19 mouse cellular contexts compared by ENCODE assay signal in genomic region chr8:94376580-94376979, GRCm38 (mm10). TPM values are rescaled to one million over a fixed set of nuclear protein-coding genes. Genes with fewer than 3 reads are reported as not detected.
DNase-seq lines count a peak whose midpoint lies in the region; ATAC-seq and TF ChIP-seq lines count a peak whose summit lies in the region.
"Had no signal": no experiment of that assay in that cellular context is flagged by ENCODE, and none has a peak within 500 bp of the region (broad histone marks: within the 10 kb centered on the region; RNA-seq: fewer than 3 reads in every experiment).

No protein-coding gene starts in this region.

- H3K9me3 ChIP-seq in liver, embryonic 11.5 days (ENCODE audit: control insufficient read depth, low read length): no peaks in the 10 kb centered on the region
- no peaks in the 10 kb centered on the region for H3K9me3 ChIP-seq in liver, embryonic 15.5 days (replicated peaks)
- H3K9me3 ChIP-seq: embryonic facial prominence, embryonic 13.5 days had no signal

- TF ChIP-seq POLR2A in liver, adult 2 months (IDR thresholded peaks at IDR 0.05; ENCODE audit: extremely low read depth, insufficient read depth, low read length): no peak
- TF ChIP-seq POLR2A in small intestine, adult 2 months (IDR thresholded peaks at IDR 0.05; ENCODE audit: low read depth, low read length): no peak

- ATAC-seq in liver, embryonic 11.5 days (replicated peaks; ENCODE audit: low FRiP score): no peak
- no peak for ATAC-seq in liver, embryonic 15.5 days (ENCODE audit: insufficient read depth)

- no peak overlapping the region for H3K4me2 ChIP-seq in liver, embryonic 11.5 days
- no peak overlapping the region for H3K4me2 ChIP-seq in liver, embryonic 15.5 days
- H3K4me2 ChIP-seq: embryonic facial prominence, embryonic 13.5 days; heart, embryonic 11.5 days; hindbrain, embryonic 14.5 days had no signal

- H3K79me2 ChIP-seq in liver, adult 2 months (ENCODE audit: control insufficient read depth, insufficient read depth, low read length): no peaks in the 10 kb centered on the region; the same call in 1 of the 2 replicates

- H3K4me3 ChIP-seq in liver, adult 2 months (ENCODE audit: insufficient read depth, low read depth, low read length): no peak overlapping the region
- no peak overlapping the region for H3K4me3 ChIP-seq in liver, embryonic 11.5 days (ENCODE audit: low read depth, low read length)
- H3K4me3 ChIP-seq in brown adipose tissue, adult 24 weeks (ENCODE audit: insufficient read depth, low read depth, low read length): no peak overlapping the region
- no peak overlapping the region for H3K4me3 ChIP-seq in liver, embryonic 15.5 days (replicated peaks)
- H3K4me3 ChIP-seq in small intestine, adult 2 months (ENCODE audit: low read depth, low read length): no peak overlapping the region
- H3K4me3 ChIP-seq: embryonic facial prominence, embryonic 13.5 days had no signal

- H3K36me3 ChIP-seq in liver, adult 2 months (ENCODE audit: control insufficient read depth, insufficient read depth, low read length): no peaks in the 10 kb centered on the region
- H3K36me3 ChIP-seq in liver, embryonic 11.5 days (ENCODE audit: control insufficient read depth, insufficient read depth, low read length): no peaks in the 10 kb centered on the region
- no peaks in the 10 kb centered on the region for H3K36me3 ChIP-seq in liver, embryonic 15.5 days (replicated peaks)
- no peaks in the 10 kb centered on the region for H3K36me3 ChIP-seq in small intestine, adult 2 months (ENCODE audit: control insufficient read depth, insufficient read depth, low read length)
- H3K36me3 ChIP-seq: embryonic facial prominence, embryonic 13.5 days had no signal

- H3K9ac ChIP-seq in liver, adult 2 months (ENCODE audit: low read depth, low read length): no peak overlapping the region
- no peak overlapping the region for H3K9ac ChIP-seq in liver, embryonic 11.5 days (ENCODE audit: low read depth, low read length)
- no peak overlapping the region for H3K9ac ChIP-seq in liver, embryonic 15.5 days
- H3K9ac ChIP-seq: embryonic facial prominence, embryonic 13.5 days; hindbrain, embryonic 14.5 days had no signal

- peak; percentile 11 for DNase-seq in liver, adult 2 months (ENCODE audit: extremely low read depth, low read depth, low spot score)
- no peak for DNase-seq in liver, embryonic 11.5 days (ENCODE audit: low spot score)
- DNase-seq in frontal cortex, postnatal 10 days (ENCODE audit: low spot score in 2 of 2): no peak
- DNase-seq in left cerebral cortex, postnatal 4 days: no peak
- DNase-seq: adrenal gland, postnatal 25 days; cerebellum, adult 8-10 months; gastrocnemius, postnatal 25 days; heart, postnatal 14 days; kidney, adult 11 months; kidney, postnatal 25 days; midbrain, embryonic 14.5 days; thymus, postnatal 36 days had no signal

- H3K27me3 ChIP-seq in liver, adult 2 months (ENCODE audit: control insufficient read depth, insufficient read depth, low read length): no peaks in the 10 kb centered on the region
- no peaks in the 10 kb centered on the region for H3K27me3 ChIP-seq in liver, embryonic 11.5 days (replicated peaks; ENCODE audit: control insufficient read depth, insufficient read depth, low read length)
- H3K27me3 ChIP-seq in liver, embryonic 15.5 days: 0 out of 2 replicates have a peak, but pooled peaks cover 13% of the 10 kb centered on the region
- no peaks in the 10 kb centered on the region for H3K27me3 ChIP-seq in small intestine, adult 2 months (ENCODE audit: control insufficient read depth, insufficient read depth, low read length)
- H3K27me3 ChIP-seq: embryonic facial prominence, embryonic 13.5 days had no signal

- peaks cover 20% of the 10 kb centered on the region for H3K4me1 ChIP-seq in liver, adult 2 months (ENCODE audit: control insufficient read depth, insufficient read depth, low read length)
- H3K4me1 ChIP-seq in liver, embryonic 11.5 days (replicated peaks; ENCODE audit: control insufficient read depth, insufficient read depth, low read length): peaks cover 12% of the 10 kb centered on the region
- peaks cover 17% of the 10 kb centered on the region for H3K4me1 ChIP-seq in brown adipose tissue, adult 24 weeks (ENCODE audit: control insufficient read depth, insufficient read depth, insufficient read length, low read length)
- H3K4me1 ChIP-seq in liver, embryonic 15.5 days (replicated peaks): peaks cover 44% of the 10 kb centered on the region
- peaks cover 33% of the 10 kb centered on the region for H3K4me1 ChIP-seq in small intestine, adult 2 months (ENCODE audit: control insufficient read depth, insufficient read depth, insufficient read length, low read length)

- no peak for TF ChIP-seq CTCF in liver, adult 2 months (IDR thresholded peaks at IDR 0.05; ENCODE audit: low read depth, low read length)
- no peak for TF ChIP-seq CTCF in small intestine, adult 2 months (IDR thresholded peaks at IDR 0.05; ENCODE audit: extremely low read depth, insufficient read length, insufficient replicate concordance, low read depth, low read length)

- intact Hi-C loops in left cerebral cortex, postnatal 4 days (cut with DNase I): no loop called here

- H3K27ac ChIP-seq in liver, adult 2 months (replicated peaks; ENCODE audit: insufficient read depth, low read depth, low read length): peak overlapping the region; percentile 69
- H3K27ac ChIP-seq in liver, embryonic 11.5 days (ENCODE audit: low read depth, low read length): no peak overlapping the region
- H3K27ac ChIP-seq in brown adipose tissue, adult 24 weeks (replicated peaks; ENCODE audit: low read depth, low read length): peak overlapping the region; percentile 9; the same call in 1 of the 2 replicates
- H3K27ac ChIP-seq in liver, embryonic 15.5 days (replicated peaks): peak overlapping the region; percentile 79
- peak overlapping the region; percentile 90 for H3K27ac ChIP-seq in small intestine, adult 2 months (ENCODE audit: insufficient read depth, low read depth, low read length)
- H3K27ac ChIP-seq: embryonic facial prominence, embryonic 13.5 days; hindbrain, embryonic 14.5 days had no signal

- WGBS in liver, adult 2 months: 63% methylated on average over 2 of the region's 2 CpGs
- 85% methylated on average over 2 of the region's 2 CpGs for WGBS in liver, embryonic 11.5 days
- 76% methylated on average over 2 of the region's 2 CpGs for WGBS in liver, embryonic 15.5 days (ENCODE audit: insufficient replicate concordance)
- WGBS in small intestine, adult 2 months: 95% methylated on average over 2 of the region's 2 CpGs

RNA-seq across cellular contexts. Expression of gene Herpud1, which starts 9.7 kb away (rescaled TPM):
- 575 and 759 TPM in 2 replicates for total RNA-seq in liver, adult 2 months (2014; rRNA removed)
- 421 and 468 TPM in 2 replicates for polyA plus RNA-seq in liver, adult 2 months (2012; rRNA removed)
- 110 and 115 TPM in 2 replicates for polyA plus RNA-seq in liver, embryonic 11.5 days (2014; fragmentation: Nextera tagmentation; extraction: Ambion mirVana)
- polyA plus RNA-seq in brown adipose tissue, adult 24 weeks (2012; ENCODE audit: insufficient read depth, insufficient read length, missing spikeins): 54.7 and 91.5 TPM in 2 replicates
- 139 and 161 TPM in 2 replicates for polyA plus RNA-seq in liver, embryonic 15.5 days (2015; fragmentation: Nextera tagmentation; extraction: Ambion mirVana)
- 302 and 331 TPM in 2 replicates for polyA plus RNA-seq in small intestine, adult 2 months (2012; rRNA removed)
- 10 to 100 TPM; 34.4 to 36.1 TPM for total RNA-seq in left cerebral cortex, postnatal 4 days (2021)

RNA-seq across cellular contexts. Expression of gene Slc12a3, which starts 47.6 kb away (rescaled TPM):
- total RNA-seq in liver, adult 2 months (2014; rRNA removed): 0.18 and 0.47 TPM in 2 replicates
- polyA plus RNA-seq in liver, adult 2 months (2012; rRNA removed): 0.04 and 0.05 TPM in 2 replicates
- polyA plus RNA-seq in liver, embryonic 11.5 days (2014; fragmentation: Nextera tagmentation; extraction: Ambion mirVana): not detected in 2 replicates
- not detected in 2 replicates for polyA plus RNA-seq in brown adipose tissue, adult 24 weeks (2012; ENCODE audit: insufficient read depth, insufficient read length, missing spikeins)
- polyA plus RNA-seq in liver, embryonic 15.5 days (2015; fragmentation: Nextera tagmentation; extraction: Ambion mirVana): 0.15 and 0.37 TPM in 2 replicates
- polyA plus RNA-seq in small intestine, adult 2 months (2012; rRNA removed): 0.06 and 0.22 TPM in 2 replicates
- total RNA-seq in left cerebral cortex, postnatal 4 days (2021): under 1 TPM; 0.28 to 0.54 TPM
- total RNA-seq: common myeloid progenitor, adult 5-6 weeks; gastrocnemius, postnatal 25 days had no signal

RNA-seq across cellular contexts. Expression of gene Nlrc5, which starts 57.6 kb away (rescaled TPM):
- 19.5 and 21.2 TPM in 2 replicates for total RNA-seq in liver, adult 2 months (2014; rRNA removed)
- polyA plus RNA-seq in liver, adult 2 months (2012; rRNA removed): 6.6 and 11.6 TPM in 2 replicates
- not detected in 2 replicates for polyA plus RNA-seq in liver, embryonic 11.5 days (2014; fragmentation: Nextera tagmentation; extraction: Ambion mirVana)
- polyA plus RNA-seq in brown adipose tissue, adult 24 weeks (2012; ENCODE audit: insufficient read depth, insufficient read length, missing spikeins): 5.0 and 7.6 TPM in 2 replicates
- polyA plus RNA-seq in liver, embryonic 15.5 days (2015; fragmentation: Nextera tagmentation; extraction: Ambion mirVana): 0.35 and 0.62 TPM in 2 replicates
- 3.4 and 7.4 TPM in 2 replicates for polyA plus RNA-seq in small intestine, adult 2 months (2012; rRNA removed)
- total RNA-seq in left cerebral cortex, postnatal 4 days (2021): under 1 TPM; 0.30 to 0.81 TPM
- polyA plus RNA-seq: heart, embryonic 11.5 days had no signal
